Mouse (Mus musculus): ENCODE measurements around the gene Bsnd.

Bsnd gene

DNA sequence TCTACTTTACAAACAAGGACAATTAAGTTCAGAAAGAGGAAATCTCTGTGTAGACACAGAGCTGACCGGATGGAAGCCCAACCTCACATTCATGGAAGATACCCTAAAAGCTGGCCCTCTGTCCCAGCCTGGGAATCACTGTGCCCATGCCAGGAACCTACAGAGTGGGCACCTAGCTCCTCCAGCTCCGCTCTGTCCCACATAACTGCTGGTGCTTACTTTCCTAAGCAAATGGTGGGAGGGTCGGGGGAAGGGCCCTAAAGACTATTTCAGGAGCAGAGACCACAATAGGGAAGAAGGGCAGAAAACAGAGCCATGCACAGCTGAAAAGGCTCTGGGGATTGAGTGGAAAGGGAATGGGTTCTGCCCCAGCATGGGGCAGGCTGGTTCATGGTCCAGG, 11.5 kb downstream of the Bsnd start:
- DNase-seq, result no peak

DNA sequence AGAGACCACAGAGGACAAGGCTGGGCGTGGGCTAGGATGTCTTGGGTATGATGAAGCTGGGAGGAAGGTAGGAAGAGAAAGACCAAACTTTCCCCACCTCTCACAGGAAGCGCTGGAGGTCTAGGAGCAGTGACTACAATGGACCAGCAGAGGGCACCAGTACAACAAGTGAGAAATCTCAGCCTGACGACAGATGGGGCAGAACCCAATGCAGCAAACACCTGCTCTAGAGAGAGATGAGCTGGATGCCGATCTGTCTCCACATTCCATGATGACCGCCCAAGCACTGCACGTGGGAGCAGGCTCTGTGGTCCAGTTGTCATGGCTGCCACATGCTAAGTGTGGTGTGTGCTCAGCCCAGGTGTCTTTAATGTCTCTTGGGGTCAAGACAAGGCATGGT, 17.8 kb downstream of the Bsnd start:
- peak; percentile 67 for DNase-seq

- DNase-seq, result peak; percentile 47
Measured at GRCm38 (mm10) chr4:106472335-106472734, 19.7 kb downstream of the Bsnd start.

- DNase-seq, result no peak
Measured at GRCm38 (mm10) chr4:106470921-106471320, 21.2 kb downstream of the Bsnd start.

GRCm38 (mm10) chr4:106467420-106468110, 24.5 kb downstream of the Bsnd start:
- no peak for DNase-seq

GRCm38 (mm10) chr4:106463174-106463801, 28.8 kb downstream of the Bsnd start:
- DNase-seq, result no peak

DNA sequence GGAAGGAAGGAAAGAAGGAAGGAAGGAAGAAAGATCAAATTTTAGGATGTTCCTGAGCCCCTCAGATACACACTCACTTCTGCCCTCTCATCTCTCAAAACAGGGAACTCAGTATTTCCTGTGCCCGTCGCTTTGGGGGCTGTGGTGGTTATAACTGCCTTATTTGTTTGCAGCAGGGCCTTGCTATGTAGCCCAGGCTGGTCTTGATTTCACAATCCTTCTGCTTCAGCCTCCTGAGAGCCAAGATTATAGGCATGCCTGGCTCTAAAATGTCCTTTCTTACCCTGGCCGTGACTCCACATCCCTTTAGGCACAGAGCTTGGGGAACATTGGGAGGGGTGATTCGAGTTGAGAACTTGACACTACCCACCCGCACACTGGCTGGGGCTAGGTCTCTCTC, 29.6 kb downstream of the Bsnd start:
- DNase-seq, result no peak

GRCm38 (mm10) chr4:106462016-106462415, 30.1 kb downstream of the Bsnd start:
- DNase-seq, result no peak

DNA sequence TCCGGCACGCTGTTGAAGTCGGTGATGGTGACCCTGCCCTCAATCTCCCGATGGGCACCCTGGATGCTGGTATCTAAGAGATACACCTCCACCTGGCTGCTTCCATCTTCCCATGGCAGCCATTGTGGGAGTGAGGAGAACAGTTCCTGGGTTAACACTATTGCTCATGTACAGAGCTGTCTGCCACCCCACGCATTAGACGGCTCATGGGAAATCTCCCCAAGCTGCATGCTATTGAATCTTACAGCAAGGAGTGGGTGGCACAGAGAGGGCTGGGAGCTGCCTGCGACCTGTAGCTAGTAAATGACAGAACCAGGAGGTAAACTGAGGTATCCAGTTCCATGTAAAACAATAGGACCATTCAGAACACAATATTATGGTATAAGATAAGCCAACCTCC, 37.5 kb downstream of the Bsnd start:
- DNase-seq, result no peak

- no peak for DNase-seq
Measured at GRCm38 (mm10) chr4:106453516-106453915, 38.6 kb downstream of the Bsnd start.

- DNase-seq, result no peak
Measured at GRCm38 (mm10) chr4:106453108-106453507, 39.0 kb downstream of the Bsnd start.

DNA sequence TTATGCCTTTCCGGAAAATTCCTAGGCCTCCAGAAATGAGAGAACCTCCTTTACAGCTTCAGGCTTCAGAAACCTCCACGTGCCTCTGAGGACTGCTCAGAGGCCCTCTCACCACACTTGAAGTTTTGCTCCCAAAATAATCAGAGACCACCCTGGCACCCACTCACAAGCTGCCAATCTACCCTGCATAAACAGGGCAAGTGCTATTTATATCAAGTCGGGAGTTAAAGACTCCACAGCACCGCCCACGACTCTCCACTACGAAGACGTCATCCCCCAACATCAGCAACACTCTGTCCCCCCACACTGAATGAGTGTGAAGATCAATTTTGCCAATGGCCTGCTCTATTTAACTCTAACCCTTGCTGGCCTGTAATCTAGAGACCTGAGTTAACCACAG, 39.7 kb downstream of the Bsnd start:
- DNase-seq, result no peak

GRCm38 (mm10) chr4:106449306-106449705, 42.8 kb downstream of the Bsnd start:
- no peak for DNase-seq

DNA sequence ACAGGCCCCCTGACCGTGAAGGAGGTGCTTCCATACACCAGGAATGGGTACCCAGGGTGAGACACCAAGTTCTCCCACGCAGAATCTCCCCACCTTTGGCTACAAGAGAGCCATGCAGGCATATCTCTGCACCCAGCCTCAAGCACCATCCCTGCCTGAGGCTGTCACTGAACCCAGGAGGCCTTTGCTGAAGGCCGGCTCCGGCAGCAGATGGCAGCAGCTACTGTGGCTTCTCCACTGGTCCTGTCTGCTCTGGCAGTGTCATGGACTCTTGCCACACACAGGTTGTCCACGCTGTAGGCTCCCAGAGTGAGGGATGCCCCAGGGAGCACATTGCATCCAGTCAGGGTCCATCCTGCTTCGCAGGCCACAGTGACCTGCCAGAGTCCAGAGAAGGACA, 48.9 kb downstream of the Bsnd start:
- DNase-seq, result no peak

DNA sequence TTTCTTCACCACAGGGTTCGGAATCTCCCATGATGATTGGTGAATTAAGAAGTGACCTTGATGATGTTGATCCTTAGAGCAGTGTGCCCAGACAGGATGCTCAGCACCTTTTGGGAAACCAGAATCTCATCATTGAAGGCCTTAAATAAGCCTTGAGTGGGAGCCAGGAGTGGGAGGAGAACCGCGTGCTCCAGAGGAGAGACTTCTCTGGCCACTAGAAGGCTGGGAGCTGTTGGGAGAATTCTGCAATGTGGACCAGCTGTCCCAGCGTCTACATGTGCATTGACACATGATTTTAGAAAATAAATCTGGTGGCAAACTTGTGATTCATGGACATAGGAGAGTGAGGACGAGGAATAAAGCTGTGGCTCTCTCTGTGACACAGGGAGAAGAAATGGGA, 53.3 kb downstream of the Bsnd start:
- DNase-seq, result no peak

DNA sequence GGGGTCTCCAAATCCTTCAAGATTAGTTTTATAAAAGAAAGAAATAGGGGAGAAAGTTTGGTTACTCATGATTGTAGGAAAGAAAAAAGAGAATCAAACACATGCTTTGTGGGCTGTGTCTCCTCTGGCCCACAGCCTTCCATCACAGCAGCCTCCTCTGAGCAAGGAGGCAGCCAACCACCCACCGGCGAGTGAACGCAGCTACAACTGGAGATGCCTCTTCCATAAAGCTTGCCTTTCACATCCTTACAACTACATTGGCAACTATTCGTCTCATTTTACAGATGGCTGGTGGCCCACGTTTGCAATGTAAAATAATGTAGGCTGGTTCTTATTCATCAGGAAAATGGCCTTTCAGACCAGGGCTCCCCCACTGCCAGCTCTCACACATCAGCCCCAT, 54.9 kb downstream of the Bsnd start:
- DNase-seq, result no peak

DNA sequence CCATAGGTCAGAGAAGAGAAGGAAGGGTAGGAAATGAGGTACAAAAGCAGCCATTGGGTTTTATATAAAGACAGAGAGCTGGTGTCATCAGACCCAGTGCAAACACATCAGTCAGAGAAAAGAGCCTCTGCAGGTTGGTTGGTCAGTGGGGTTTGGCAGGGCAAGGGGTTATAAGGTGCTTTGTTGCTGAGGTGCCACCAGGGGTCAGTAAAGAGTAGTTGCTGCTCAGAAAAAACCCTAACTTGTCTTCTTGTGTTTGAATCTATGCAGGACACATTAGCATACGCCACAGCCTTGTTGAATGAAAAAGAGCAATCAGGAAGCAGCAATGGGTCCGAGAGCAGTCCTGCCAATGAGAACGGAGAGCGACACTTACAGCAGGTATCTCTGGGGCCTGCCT, 55.6 kb downstream of the Bsnd start:
- no peak for DNase-seq

GRCm38 (mm10) chr4:106435426-106435825, 56.7 kb downstream of the Bsnd start:
- no peak for DNase-seq

All from right cerebral cortex, postnatal 14 days (tissue).